Mouse (Mus musculus) heart, adult 2 months (tissue): ENCODE data around the gene Tinf2.

Experiments used
- CTCF ChIP-seq: fragments of 200-600 bp; IDR thresholded peaks from 2 replicates; pipeline ENCODE4 v1.8.1; 2022; ENCODE audit warnings: antibody characterized with exemption, mild to moderate bottlenecking, moderate library complexity
- POLR2A ChIP-seq: fragments of 200-500 bp; IDR thresholded peaks from 2 replicates; pipeline ENCODE4 v1.6.1; 2011; ENCODE audit warnings: mild to moderate bottlenecking, low read depth, low read length, control low read depth; ENCODE audit not compliant: insufficient read depth

DNA sequence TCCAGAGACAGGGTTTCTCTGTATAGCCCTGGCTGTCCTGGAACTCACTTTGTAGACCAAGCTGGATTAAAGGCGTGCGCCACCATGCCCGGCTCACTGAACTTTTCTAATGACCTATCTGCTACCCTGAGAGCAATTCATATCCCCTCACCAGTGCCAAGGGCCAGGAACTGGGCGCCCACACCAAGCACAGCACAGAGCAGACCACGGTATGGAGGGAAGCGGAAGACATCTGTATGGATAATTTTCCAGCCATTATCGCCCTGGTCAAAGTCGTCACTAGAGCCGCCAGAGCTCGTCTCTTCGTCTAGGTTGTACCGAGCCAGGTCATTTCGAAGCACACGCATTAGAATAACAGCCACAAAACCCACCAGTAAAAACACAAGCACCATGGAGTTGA lies 40.8 kb downstream of the Tinf2 start:
- TF ChIP-seq POLR2A (no peak), CTCF (no peak)
